Mouse (Mus musculus) lung, postnatal 0 days (tissue): Measurements from ENCODE around the gene Sulf2.

Source experiments
- CTCF ChIP-seq: IDR thresholded peaks from 2 replicates; pipeline ENCODE4 v1.5.1; 2016; ENCODE audit warnings: antibody characterized with exemption, mild to moderate bottlenecking
- EP300 ChIP-seq: IDR thresholded peaks from 2 replicates; pipeline ENCODE4 v1.6.1; 2016; ENCODE audit warnings: antibody characterized with exemption, mild to moderate bottlenecking, control low read depth

GRCm38 (mm10) chr2:166156122-166156521 is 659 bp upstream of the Sulf2 start:
- no peak for TF ChIP-seq CTCF
- TF ChIP-seq EP300, result no peak
